Mouse (Mus musculus) central nervous system, embryonic 18 days (tissue): ENCODE data around the gene Kdelr1. TPM values are rescaled to one million over a fixed set of nuclear protein-coding genes. Genes with fewer than 3 reads are reported as not detected.

ENCODE experiments used
- polyA plus RNA-seq: library from polyadenylated mRNA; depleted of rRNA; stranded (reverse); fragments of >200 nt; gene quantifications from 2 replicates; pipeline ENCODE4 v1.2.3, GENCODE M21; 2012; rRNA removed

Kdelr1 gene
- polyA plus RNA-seq, result 182 and 199 TPM in 2 replicates

GRCm38 (mm10) chr7:45872624-45873023 lies at the start of gene Kdelr1:
Gene Kdelr1, plus strand, starts transcription at chr7:45872772.

GRCm38 (mm10) chr7:45824598-45824997 lies 48.0 kb upstream of the Kdelr1 start, which contains the start of gene Kcnj14:
Gene Kcnj14, minus strand, starts transcription at chr7:45824782.

GRCm38 (mm10) chr7:45830427-45831127 lies 42.0 kb upstream of the Kdelr1 start, which contains the start of gene Grwd1:
Gene Grwd1, minus strand, starts transcription at chr7:45830944.

GRCm38 (mm10) chr7:45878278-45878677 lies 5.7 kb downstream of the Kdelr1 start, which contains the start of gene Grin2d:
Gene Grin2d, minus strand, starts transcription at chr7:45878378.

GRCm38 (mm10) chr7:45896517-45897257 lies 24.1 kb downstream of the Kdelr1 start, which contains the start of the genes Syngr4 and Tmem143:
Gene Syngr4, minus strand, starts transcription at chr7:45896714.
Gene Tmem143, plus strand, starts transcription at chr7:45896941.

GRCm38 (mm10) chr7:45921242-45921621 lies 48.7 kb downstream of the Kdelr1 start, which contains the start of gene Emp3:
Gene Emp3, minus strand, starts transcription at chr7:45921404.

GRCm38 (mm10) chr7:45923762-45924428 lies 51.3 kb downstream of the Kdelr1 start, which contains the start of gene Ccdc114:
Gene Ccdc114, plus strand, starts transcription at chr7:45924072.

Other genes starting within 250 kb of the Kdelr1 start
- gene Rasip1, start 245.3 kb upstream of the Kdelr1 start, polyA plus RNA-seq, result 15.5 and 16.0 TPM in 2 replicates
- 2.7 and 4.2 TPM in 2 replicates for gene Mamstr, start 232.8 kb upstream of the Kdelr1 start, polyA plus RNA-seq
- 0.06 and 0.07 TPM in 2 replicates for gene Fut2, start 206.4 kb upstream of the Kdelr1 start, polyA plus RNA-seq
- 0.48 and 0.64 TPM in 2 replicates for gene Ntn5, start 188.8 kb upstream of the Kdelr1 start, polyA plus RNA-seq
- 0.43 and 0.63 TPM in 2 replicates for gene Sec1, start 178.4 kb upstream of the Kdelr1 start, polyA plus RNA-seq
- gene Car11, start 172.9 kb upstream of the Kdelr1 start, polyA plus RNA-seq, result 162 and 178 TPM in 2 replicates
- 12.3 and 12.4 TPM in 2 replicates for gene Dbp, start 167.7 kb upstream of the Kdelr1 start, polyA plus RNA-seq
- gene Rpl18, start 157.3 kb upstream of the Kdelr1 start, polyA plus RNA-seq, result 517 and 597 TPM in 2 replicates
- gene Sphk2, start 154.8 kb upstream of the Kdelr1 start, polyA plus RNA-seq, result 24.6 and 26.1 TPM in 2 replicates
- gene Fam83e, start 151.6 kb upstream of the Kdelr1 start, polyA plus RNA-seq, result 0.25 and 0.30 TPM in 2 replicates
- gene Spaca4, start 147.0 kb upstream of the Kdelr1 start, polyA plus RNA-seq, result not detected in 2 replicates
- gene Lmtk3, start 89.0 kb upstream of the Kdelr1 start, polyA plus RNA-seq, result 215 and 251 TPM in 2 replicates
- 6.0 and 6.2 TPM in 2 replicates for gene Sult2b1, start 88.1 kb upstream of the Kdelr1 start, polyA plus RNA-seq
- gene Cyth2, start 58.2 kb upstream of the Kdelr1 start, polyA plus RNA-seq, result 223 and 229 TPM in 2 replicates
- gene Kcnj14, start 48.0 kb upstream of the Kdelr1 start, polyA plus RNA-seq, result 2.0 and 2.3 TPM in 2 replicates
- 21.7 and 23.2 TPM in 2 replicates for gene Grwd1, start 41.8 kb upstream of the Kdelr1 start, polyA plus RNA-seq
- 23.7 and 25.3 TPM in 2 replicates for gene Grin2d, start 5.6 kb downstream of the Kdelr1 start, polyA plus RNA-seq
- 0.15 and 0.18 TPM in 2 replicates for gene Syngr4, start 23.9 kb downstream of the Kdelr1 start, polyA plus RNA-seq
- 21.2 and 24.5 TPM in 2 replicates for gene Tmem143, start 24.2 kb downstream of the Kdelr1 start, polyA plus RNA-seq
- 21.5 and 25.1 TPM in 2 replicates for gene Emp3, start 48.6 kb downstream of the Kdelr1 start, polyA plus RNA-seq
- 6.0 and 7.1 TPM in 2 replicates for gene Ccdc114, start 51.3 kb downstream of the Kdelr1 start, polyA plus RNA-seq
- gene Abcc6, start 157.5 kb downstream of the Kdelr1 start, polyA plus RNA-seq, result 1.2 and 1.3 TPM in 2 replicates
- 41.8 and 44.8 TPM in 2 replicates for gene Nomo1, start 160.9 kb downstream of the Kdelr1 start, polyA plus RNA-seq
- 12.6 and 18.7 TPM in 2 replicates for gene Kcnj11, start 228.0 kb downstream of the Kdelr1 start, polyA plus RNA-seq